Mouse (Mus musculus) ovary, adult 18-20 months (tissue): Measurements from ENCODE around the gene Fgf22.

Experiments used
- DNase-seq: peaks from one replicate; pipeline ENCODE4 v3.0.0; 2022; ENCODE audit warnings: low spot score, mixed read lengths

Gene Fgf22

GRCm38 (mm10) chr10:79767372-79768244, 12.7 kb downstream of the Fgf22 start:
- peak; percentile 95 for DNase-seq

DNA sequence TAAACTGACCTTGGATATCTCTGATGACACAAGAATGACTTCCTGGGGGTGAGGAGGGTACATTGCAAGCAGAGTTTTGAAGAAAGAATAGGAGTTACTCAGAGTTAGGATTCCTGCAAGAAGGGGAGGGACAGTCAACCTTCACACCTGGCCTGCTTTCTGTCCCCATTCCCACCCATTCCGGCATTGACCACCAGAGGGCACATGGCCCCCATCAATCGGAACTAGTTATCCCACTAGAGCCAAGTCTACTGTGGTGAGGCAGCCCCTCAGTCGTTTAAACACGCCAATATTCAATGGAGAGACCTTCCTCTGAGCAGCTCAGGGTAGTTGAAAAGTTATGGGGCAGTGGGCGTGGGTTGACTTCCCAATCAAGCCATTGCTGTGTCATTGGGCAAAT, 13.5 kb downstream of the Fgf22 start:
- DNase-seq = peak; percentile 53

DNA sequence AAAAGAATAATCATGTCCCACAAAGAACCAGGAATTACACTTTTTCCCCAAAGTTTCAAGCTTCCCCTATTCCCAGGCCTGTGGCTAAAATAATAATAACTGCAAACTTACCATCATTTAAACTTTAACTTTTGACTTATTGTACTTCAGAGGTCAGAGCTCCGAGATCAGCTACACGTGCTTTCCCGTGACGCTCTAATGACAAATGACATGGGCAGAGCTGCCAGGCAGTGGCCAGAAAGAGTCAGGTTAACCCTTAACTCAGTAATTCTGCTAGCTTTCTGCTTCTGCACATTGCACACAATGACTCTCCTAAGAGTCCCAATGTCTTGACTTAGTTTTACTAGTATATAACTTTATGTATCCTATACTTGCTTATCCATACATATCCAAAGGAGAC, 14.5 kb downstream of the Fgf22 start:
- DNase-seq = no peak

DNA sequence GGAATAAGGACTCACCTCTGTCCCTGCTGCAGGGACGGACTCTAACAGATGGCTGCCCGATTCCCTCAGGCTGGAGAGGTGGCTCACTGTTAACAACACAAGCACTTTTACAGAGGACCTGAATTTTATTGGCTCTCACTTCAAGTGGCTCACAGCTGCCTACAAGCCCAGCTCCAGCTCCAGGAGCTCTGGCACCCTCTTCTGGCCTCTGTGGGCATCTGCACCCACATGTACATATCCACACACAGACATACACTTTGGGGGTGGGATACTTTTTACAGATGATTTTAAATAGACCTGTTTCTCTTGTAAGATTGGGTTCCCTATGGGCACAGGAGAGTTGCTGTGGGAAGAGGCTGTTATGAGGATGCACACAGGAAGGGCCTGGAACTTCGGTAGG, 17.4 kb downstream of the Fgf22 start:
- no peak for DNase-seq

DNA sequence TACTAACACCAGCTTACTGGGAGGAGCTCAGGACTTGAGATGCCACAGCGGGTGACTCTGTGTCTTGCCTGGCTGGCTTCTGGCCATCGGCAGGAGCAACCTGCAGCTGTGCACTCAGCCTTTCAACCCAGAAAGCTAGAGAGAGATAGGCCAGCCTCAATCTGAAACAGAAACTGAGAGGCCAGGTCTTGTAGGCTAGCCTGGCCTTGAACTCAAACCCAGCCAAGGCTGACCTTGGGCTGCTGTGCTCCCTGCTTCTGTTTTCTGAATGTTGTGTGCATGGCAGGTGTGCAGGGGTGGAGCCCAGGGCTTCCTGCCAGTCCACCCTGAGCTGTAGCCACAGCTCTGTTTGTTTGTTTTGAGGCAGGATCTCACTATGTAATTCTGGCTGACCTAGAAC, 18.3 kb downstream of the Fgf22 start:
- DNase-seq = no peak

- DNase-seq = no peak
Measured at GRCm38 (mm10) chr10:79774486-79775279, 19.8 kb downstream of the Fgf22 start.

GRCm38 (mm10) chr10:79777103-79777531, 22.2 kb downstream of the Fgf22 start, which contains the start of gene Fstl3:
Gene Fstl3, plus strand, starts transcription at chr10:79777272.
- DNase-seq = no peak

DNA sequence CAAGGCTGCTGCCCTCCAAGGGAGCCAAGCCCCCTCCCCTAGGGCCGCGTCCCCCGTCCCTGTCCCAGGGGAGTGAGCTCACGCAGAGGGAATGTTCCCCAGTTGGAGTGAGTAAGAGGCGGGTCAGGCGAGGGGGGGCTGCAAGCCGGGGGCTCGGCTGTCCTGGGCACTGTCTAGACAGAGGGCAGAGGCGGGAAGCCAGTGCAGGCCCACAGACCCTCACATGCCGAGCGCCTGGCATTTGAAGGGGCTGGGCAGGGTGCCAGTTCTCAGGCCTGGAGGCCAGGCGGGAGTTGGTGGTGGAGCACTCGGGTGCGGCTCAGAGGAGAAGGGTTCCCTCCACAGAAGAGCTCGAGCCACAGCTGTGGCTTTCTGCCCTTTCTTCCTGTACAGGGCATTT, 23.1 kb downstream of the Fgf22 start:
- DNase-seq = no peak

- DNase-seq = no peak
Measured at GRCm38 (mm10) chr10:79779193-79779592, 24.3 kb downstream of the Fgf22 start.

DNA sequence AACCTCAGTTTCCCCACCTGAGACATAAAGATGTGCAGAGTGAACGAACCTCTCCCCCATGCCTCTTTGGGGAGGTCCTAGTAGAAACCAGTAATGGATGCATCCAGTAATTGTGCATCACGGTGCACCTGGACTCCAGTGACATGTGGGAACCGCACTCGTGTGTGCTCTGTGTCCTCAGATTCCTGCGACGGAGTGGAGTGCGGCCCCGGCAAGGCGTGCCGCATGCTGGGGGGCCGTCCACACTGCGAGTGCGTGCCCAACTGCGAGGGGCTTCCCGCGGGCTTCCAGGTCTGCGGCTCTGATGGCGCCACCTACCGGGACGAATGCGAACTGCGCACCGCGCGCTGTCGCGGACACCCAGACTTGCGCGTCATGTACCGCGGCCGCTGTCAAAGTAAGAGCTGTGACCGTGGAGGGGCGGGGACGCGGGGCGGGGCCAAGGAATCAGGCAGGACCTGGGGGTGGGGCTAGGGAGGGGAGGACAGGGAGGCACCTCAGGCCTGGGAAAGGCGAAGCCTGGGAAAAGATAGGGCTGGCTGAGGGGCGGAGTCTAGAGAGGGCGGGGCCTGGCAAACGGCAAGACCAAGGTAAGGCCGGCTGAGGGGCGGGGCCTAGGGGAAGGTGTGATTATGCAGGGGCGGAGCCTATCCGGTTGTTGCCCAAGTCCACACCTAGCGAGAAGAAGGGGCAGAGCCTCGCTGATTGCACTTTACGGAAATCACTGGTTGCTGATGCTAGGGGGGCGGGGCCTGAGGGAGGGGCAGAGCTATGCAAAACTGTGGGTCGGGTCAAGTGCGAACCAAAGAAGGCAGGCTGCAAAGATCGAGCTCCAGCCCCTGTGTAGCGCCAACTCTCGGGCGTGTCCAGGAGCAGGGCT, 25.1 kb downstream of the Fgf22 start:
- peak; percentile 96 for DNase-seq

- no peak for DNase-seq
Measured at GRCm38 (mm10) chr10:79780664-79781015, 25.8 kb downstream of the Fgf22 start.

DNA sequence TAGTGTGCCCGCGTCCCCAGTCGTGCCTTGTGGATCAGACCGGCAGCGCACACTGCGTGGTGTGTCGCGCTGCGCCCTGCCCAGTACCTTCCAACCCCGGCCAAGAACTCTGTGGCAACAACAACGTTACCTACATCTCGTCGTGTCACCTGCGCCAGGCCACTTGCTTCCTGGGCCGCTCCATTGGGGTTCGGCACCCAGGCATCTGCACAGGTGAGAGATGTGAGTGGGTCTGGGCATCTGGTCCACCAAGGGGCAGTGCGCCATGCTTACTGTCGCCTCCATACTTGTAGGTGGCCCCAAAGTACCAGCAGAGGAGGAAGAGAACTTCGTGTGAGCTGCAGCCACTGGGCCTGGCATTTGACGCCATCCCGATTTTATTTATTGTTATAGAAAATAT, 26.3 kb downstream of the Fgf22 start:
- DNase-seq = no peak

DNA sequence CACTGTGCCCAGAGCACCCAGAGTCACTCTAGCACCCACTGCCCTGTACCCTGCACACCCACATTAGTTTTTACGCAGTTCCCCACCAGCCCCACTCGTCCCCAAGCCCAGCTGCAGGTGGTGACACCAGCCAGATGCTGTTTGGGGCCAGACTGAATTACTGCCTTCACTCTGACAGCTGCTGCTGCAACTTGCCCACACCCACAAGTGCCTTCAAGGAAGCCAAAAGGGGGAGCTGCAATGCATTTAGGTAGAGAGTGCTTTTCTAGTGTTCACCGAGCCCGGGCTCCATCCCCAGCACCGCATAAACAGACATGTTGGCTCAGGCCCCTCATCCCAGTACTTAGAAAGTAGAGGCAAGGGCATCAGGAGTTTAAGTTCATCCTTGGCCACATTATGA, 27.1 kb downstream of the Fgf22 start:
- DNase-seq = no peak

DNA sequence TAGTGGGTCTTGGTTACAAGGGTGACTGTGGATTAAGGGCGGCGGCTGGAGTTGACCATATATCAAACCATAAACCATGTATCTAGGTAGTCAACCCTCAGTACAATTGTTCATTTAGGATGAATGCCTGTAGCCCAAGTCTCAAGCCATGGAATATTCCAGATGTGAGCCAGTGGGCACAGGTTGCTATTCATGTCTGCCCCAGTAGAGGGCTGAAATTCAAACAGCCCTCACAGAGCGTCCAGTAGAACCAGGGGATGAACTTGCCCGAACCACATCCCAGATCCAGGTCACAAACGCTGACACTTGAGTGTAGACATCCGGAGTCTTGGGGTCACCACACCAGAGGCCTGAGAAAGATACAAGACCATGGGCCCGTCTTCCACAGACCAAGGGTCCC, 28.2 kb downstream of the Fgf22 start:
- DNase-seq = no peak

DNA sequence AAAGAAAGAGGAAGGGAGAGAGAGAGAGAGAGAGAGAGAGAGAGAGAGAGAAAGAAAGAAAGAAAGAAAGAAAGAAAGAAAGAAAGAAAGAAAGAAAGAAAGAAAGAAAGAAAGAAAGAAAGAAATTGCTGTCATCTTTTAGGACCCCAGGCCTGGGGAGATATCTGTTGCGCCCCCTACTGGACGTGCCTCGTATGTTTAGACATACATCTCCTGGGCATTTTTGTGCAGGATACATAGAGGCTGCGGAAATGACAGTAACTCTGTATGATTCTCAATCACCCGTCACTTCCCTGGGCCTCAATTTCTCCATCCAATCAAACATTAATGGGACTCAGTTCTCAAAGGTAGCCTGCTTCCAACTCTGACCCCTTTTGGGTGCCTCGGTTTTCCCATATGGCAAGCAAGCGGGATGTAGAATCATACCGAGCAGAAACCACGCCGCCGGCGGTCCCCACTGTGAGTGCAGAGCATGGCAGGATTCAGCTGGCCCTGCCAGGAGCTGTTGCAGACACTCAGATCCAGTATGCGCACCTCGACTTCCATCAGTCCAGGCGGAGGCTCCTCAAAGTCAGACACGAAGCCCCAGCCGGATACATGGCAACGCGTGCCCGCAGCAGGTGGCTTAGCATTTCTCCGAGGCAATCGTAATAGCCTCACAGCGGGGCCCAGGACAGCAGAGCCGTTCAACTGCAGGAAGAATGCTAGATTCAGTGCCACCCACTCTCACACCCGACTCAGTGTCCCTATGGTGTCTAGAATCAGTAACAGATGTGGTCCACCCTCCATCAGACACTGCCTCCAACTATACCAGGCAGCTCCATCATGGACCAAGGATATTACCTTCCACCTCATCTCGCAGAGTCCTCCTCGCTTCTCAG, 29.3 kb downstream of the Fgf22 start:
- DNase-seq = no peak

- DNase-seq = no peak
Measured at GRCm38 (mm10) chr10:79788386-79789158, 33.7 kb downstream of the Fgf22 start.

DNA sequence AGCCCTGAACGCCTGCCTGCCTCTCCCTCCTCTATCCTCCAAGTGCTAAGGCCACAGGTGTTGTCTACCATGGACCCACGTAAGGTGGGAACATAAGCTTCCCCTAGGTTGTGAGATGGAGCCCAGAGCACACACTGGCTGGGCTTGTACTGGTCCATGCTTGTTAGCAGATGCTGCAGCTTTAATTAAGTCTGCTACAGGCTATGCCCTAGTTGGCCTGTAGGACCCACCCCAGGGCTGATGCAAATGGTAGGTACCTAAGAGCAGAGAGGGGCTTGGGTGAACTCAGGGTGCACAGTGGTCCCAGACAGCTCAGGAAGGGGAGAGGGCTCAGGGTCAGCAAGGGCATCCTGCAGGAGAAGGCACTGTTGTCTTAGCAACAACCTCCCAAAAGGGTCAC, 34.7 kb downstream of the Fgf22 start:
- DNase-seq = no peak

- DNase-seq = no peak
Measured at GRCm38 (mm10) chr10:79790861-79791260, 36.0 kb downstream of the Fgf22 start, which contains the start of gene Prss57. Gene Prss57, minus strand, starts transcription at chr10:79790961.

DNA sequence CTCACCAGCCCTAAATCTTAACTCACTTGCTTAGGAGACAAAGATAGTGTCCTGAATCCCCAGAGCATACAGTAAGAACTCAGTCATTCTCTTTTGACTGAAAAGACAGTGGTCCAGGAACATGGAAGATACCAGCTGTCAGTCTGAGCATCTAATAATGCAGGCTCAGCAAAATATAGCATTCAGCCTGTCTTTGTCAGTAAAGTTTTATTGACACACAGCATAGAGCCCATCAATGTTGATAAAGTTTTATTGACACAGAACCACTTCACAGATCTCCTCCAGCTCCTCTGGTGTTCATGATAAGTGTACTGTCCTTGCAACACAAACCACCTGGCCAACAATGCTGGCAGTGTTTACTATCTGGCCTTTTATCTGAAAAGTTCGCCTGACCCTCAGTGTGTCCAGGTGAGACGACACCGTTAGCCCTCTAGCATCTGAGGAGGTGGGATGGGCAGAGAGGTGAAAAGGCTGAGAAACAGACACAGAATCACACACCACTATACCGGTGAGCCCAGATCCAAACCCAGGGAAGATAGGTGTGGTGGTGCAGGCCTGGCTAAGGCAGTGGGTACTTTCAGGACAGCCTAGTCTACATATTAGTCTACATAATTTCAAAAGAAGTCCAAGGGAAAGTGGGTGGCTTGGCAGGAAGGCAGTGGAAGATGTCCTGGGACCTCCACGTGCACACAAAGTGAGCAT, 37.6 kb downstream of the Fgf22 start:
- no peak for DNase-seq
